Mouse (Mus musculus): ENCODE measurements around the gene Gm20388.

DNA sequence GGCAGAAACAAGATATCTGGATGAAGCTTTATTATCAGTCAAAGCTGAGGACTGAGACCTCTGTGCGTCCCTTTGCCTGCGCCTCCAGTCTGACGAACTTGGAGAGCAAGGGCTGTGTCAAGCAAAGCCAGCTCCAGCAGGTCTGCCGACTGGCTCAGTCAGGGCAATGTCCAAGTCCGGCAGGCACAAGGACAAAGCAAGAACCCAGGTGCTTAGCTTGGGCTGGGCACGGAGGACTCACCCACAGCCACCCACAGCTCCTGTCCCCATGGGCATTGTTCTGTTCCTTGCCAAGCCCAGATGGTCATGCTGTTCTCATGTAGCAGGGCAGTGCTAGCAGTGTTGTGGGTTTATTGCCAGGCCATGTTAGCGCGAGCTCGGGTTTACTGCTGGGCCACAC is 3734.6 kb downstream of the Gm20388 start:
- TF ChIP-seq CTCF (IDR thresholded peaks at IDR 0.05; ENCODE audit: insufficient read depth, low read depth, low read length), result no peak
- TF ChIP-seq POLR2A (IDR thresholded peaks at IDR 0.05; ENCODE audit: insufficient read depth, low read depth, low read length), result no peak

Data from olfactory bulb, adult 2 months (tissue).